Mouse (Mus musculus): ENCODE data around the gene Rif1.

The Rif1 gene

GRCm38 (mm10) chr2:52072491-52073140 lies at the start of gene Rif1:
TSS of gene Rif1 (plus strand) at chr2:52072832.
- DNase-seq (ENCODE audit: low read depth) = peak; percentile 75

- DNase-seq (ENCODE audit: low read depth) = no peak
These were observed 45.6 kb upstream of the Rif1 start for GRCm38 (mm10) chr2:52027061-52027460.

GRCm38 (mm10) chr2:52029426-52029825 lies 43.2 kb upstream of the Rif1 start:
- DNase-seq (ENCODE audit: low read depth) = peak; percentile 4

- DNase-seq (ENCODE audit: low read depth) = no peak
These were observed 41.1 kb upstream of the Rif1 start for GRCm38 (mm10) chr2:52031491-52031890.

GRCm38 (mm10) chr2:52034601-52035000 lies 38.0 kb upstream of the Rif1 start:
- no peak for DNase-seq (ENCODE audit: low read depth)

- DNase-seq (ENCODE audit: low read depth) = no peak
These were observed 37.5 kb upstream of the Rif1 start for GRCm38 (mm10) chr2:52035144-52035543.

GRCm38 (mm10) chr2:52036929-52037595 lies 35.6 kb upstream of the Rif1 start:
- DNase-seq (ENCODE audit: low read depth) = no peak

GRCm38 (mm10) chr2:52037882-52038281 lies 34.8 kb upstream of the Rif1 start, which contains the start of gene Tnfaip6:
TSS of gene Tnfaip6 (plus strand) at chr2:52038009.
- peak; percentile 3 for DNase-seq (ENCODE audit: low read depth)

GRCm38 (mm10) chr2:52038558-52038957 lies 34.1 kb upstream of the Rif1 start:
- DNase-seq (ENCODE audit: low read depth) = no peak

- DNase-seq (ENCODE audit: low read depth) = no peak
These were observed 33.4 kb upstream of the Rif1 start for GRCm38 (mm10) chr2:52039083-52039801.

GRCm38 (mm10) chr2:52042132-52042531 lies 30.5 kb upstream of the Rif1 start:
- no peak for DNase-seq (ENCODE audit: low read depth)

GRCm38 (mm10) chr2:52042714-52043113 lies 29.9 kb upstream of the Rif1 start:
- no peak for DNase-seq (ENCODE audit: low read depth)

- no peak for DNase-seq (ENCODE audit: low read depth)
These were observed 29.1 kb upstream of the Rif1 start for GRCm38 (mm10) chr2:52043485-52043884.

GRCm38 (mm10) chr2:52046032-52046431 lies 26.6 kb upstream of the Rif1 start:
- no peak for DNase-seq (ENCODE audit: low read depth)

- DNase-seq (ENCODE audit: low read depth) = no peak
These were observed 21.8 kb upstream of the Rif1 start for GRCm38 (mm10) chr2:52050823-52051222.

GRCm38 (mm10) chr2:52052335-52052734 lies 20.3 kb upstream of the Rif1 start:
- no peak for DNase-seq (ENCODE audit: low read depth)

GRCm38 (mm10) chr2:52053502-52053901 lies 19.1 kb upstream of the Rif1 start:
- DNase-seq (ENCODE audit: low read depth) = no peak

- no peak for DNase-seq (ENCODE audit: low read depth)
These were observed 17.0 kb upstream of the Rif1 start for GRCm38 (mm10) chr2:52055616-52056015.

- DNase-seq (ENCODE audit: low read depth) = no peak
These were observed 15.5 kb upstream of the Rif1 start for GRCm38 (mm10) chr2:52057099-52057498.

- DNase-seq (ENCODE audit: low read depth) = no peak
These were observed 15.0 kb upstream of the Rif1 start for GRCm38 (mm10) chr2:52057681-52058080.

GRCm38 (mm10) chr2:52068641-52069040 lies 4.0 kb upstream of the Rif1 start:
- DNase-seq (ENCODE audit: low read depth) = no peak

- no peak for DNase-seq (ENCODE audit: low read depth)
These were observed 1.8 kb upstream of the Rif1 start for GRCm38 (mm10) chr2:52070816-52071215.

All from naive thymus-derived CD4-positive, alpha-beta T cell, adult 2 months (primary cell).